Mouse (Mus musculus): ENCODE results near the gene Tmem184a. TPM values are rescaled to one million over a fixed set of nuclear protein-coding genes. Genes with fewer than 3 reads are reported as not detected.
A peak's percentile ranks its signal among the peaks of the same experiment; 100 is the strongest.

Gene Tmem184a
- total RNA-seq, 2 experiments from 2014 or later: 0.43 TPM; not detected in 1

- DNase-seq (ENCODE audit: extremely low spot score in 1 of 2, low spot score in 2 of 2): peak; percentile 40 to 87
- intact Hi-C loops (cut with DNase I): no loop called here
Observed at GRCm38 (mm10) chr5:139796900-139797299, 22.8 kb downstream of the Tmem184a start.

GRCm38 (mm10) chr5:139796001-139796620 is 23.6 kb downstream of the Tmem184a start:
- intact Hi-C loops (cut with DNase I): no loop called here
- no peak for DNase-seq (ENCODE audit: extremely low spot score in 1 of 2, low spot score in 2 of 2)

GRCm38 (mm10) chr5:139794938-139795337 is 24.8 kb downstream of the Tmem184a start:
- no peak for DNase-seq (ENCODE audit: extremely low spot score in 1 of 2, low spot score in 2 of 2)
- intact Hi-C loops (cut with DNase I): no loop called here

DNA sequence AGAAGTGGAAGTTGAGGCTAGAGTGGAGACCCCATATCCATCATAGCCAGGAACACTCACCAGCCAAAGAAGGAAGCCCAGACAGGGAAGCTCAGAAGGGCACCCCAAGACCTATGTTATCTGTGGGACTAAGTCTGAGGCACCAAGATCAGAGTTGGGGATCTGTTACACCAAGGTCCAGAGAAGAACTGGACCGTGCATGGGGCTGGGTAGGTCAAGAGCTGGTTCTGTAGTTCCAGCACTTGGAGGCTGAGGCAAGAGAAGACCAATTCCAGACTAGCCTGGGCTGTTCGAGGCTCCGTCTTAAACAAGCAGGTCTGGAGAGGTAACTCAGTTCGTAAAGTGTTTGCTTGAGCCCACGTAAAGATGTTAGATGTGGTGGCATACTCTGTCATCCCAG is 25.6 kb downstream of the Tmem184a start:
- intact Hi-C loops (cut with DNase I): no loop called here
- DNase-seq (ENCODE audit: extremely low spot score in 1 of 2, low spot score in 2 of 2): no peak

- intact Hi-C loops (cut with DNase I): no loop called here
- DNase-seq (ENCODE audit: extremely low spot score in 1 of 2, low spot score in 2 of 2): no peak
Observed at GRCm38 (mm10) chr5:139793338-139794089, 26.2 kb downstream of the Tmem184a start.

GRCm38 (mm10) chr5:139792966-139793337 is 26.8 kb downstream of the Tmem184a start:
- no peak for DNase-seq (ENCODE audit: extremely low spot score in 1 of 2, low spot score in 2 of 2)
- intact Hi-C loops (cut with DNase I): no loop called here

GRCm38 (mm10) chr5:139792159-139792775 is 27.4 kb downstream of the Tmem184a start:
- no peak for DNase-seq (ENCODE audit: extremely low spot score in 1 of 2, low spot score in 2 of 2)
- intact Hi-C loops (cut with DNase I): no loop called here

DNA sequence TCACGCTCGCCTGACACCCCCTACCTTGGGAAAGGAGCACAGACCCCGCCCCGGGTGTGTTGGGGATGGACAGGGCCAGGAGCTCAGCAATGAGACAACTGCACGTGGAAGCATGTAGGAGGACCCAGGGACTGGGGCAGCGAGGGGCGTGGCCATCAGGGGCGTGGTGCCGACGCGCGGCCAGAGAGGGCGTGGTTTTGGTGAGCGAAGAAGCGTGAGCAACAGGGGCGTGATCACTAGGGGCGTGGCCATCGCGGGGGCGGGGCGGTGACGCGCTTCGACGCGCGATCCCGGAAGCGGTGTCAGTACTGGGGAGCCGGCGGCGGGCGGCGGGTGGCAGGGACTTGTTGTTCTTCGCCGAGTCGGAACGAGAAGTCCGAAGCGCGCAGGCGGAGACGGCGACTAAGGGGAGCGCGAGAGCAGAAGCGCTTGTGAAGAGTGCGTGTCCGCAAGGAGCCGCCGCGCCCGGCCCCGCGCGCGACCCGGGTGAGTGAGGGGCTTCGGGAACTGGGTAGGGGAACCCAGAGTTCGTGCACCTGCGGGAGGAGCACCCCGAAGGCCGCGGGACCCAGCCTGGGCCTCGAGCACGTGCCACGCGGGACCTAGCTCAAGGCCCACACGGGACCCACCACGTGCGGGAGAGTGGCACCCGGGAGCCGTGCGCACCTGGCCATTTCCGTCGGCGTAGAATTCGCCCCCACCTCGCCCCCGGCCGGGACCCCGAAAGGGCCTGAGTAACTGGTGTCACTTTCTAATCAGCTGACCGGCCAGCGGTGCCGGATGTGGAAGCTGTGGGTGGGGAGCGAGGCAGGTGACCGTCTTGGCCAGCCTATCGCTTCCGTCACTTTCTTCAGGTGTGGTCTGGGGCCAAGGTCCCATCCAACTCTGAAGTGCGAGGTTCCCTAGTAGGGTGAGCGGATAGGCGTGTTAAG is 28.2 kb downstream of the Tmem184a start, which contains the start of gene Mafk:
Mafk (plus strand) TSS at position 287 of the 932 bp plus-strand sequence.
- intact Hi-C loops (cut with DNase I): no loop called here
- DNase-seq (ENCODE audit: extremely low spot score in 1 of 2, low spot score in 2 of 2): peak; percentile 88 to 96

DNA sequence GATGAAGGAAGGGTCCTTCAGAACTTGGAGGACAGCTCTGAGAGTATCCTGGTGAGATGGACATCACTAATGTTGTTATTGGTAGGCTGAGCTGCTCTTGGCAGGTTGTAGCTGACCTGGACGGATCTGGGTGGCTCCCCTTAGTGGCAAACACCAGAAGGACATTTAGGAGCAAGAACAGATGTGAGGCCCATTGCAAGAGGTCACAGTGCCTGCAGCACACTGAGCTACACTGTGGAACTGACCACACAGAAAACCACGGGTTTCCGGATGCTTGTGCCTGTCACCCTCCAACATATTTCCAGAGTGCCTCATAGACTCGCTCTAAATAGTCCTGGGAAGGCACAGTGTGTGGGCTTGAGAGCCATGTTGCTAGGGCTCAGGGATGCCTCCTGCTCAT is 30.3 kb downstream of the Tmem184a start:
- intact Hi-C loops (cut with DNase I): no loop called here

GRCm38 (mm10) chr5:139781406-139781805 is 38.3 kb downstream of the Tmem184a start:
- no peak for DNase-seq (ENCODE audit: extremely low spot score in 1 of 2, low spot score in 2 of 2)
- intact Hi-C loops (cut with DNase I): no loop called here

More for the DNA sequence above, 30.3 kb downstream of the Tmem184a start:
- DNase-seq (ENCODE audit: extremely low spot score in 1 of 2, low spot score in 2 of 2): no peak

DNA sequence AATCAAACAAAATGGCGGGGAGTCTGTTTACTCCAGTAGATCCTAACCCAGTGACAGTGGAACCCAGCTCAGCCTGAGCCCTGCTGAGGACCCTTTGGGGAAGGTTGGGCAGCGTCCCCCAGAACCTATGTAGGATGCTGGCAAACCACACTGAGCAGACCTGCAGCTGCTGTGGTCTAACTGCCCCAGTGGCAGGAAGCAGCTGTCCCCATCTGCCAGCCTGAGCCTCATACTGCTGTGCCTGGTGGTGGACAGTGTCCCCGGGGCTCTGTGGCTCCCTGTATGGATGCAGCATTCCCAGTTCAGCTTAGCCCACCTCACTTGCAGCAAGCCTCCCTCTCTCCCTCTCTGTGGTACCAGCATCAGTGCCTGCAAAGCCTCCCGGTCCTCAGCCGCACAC is 42.8 kb downstream of the Tmem184a start:
- no peak for DNase-seq (ENCODE audit: extremely low spot score in 1 of 2, low spot score in 2 of 2)
- intact Hi-C loops (cut with DNase I): no loop called here

- intact Hi-C loops (cut with DNase I): no loop called here
Observed at GRCm38 (mm10) chr5:139775216-139775926, 44.3 kb downstream of the Tmem184a start, which contains the start of gene Ints1. Gene Ints1, minus strand, starts transcription at chr5:139775674.

DNA sequence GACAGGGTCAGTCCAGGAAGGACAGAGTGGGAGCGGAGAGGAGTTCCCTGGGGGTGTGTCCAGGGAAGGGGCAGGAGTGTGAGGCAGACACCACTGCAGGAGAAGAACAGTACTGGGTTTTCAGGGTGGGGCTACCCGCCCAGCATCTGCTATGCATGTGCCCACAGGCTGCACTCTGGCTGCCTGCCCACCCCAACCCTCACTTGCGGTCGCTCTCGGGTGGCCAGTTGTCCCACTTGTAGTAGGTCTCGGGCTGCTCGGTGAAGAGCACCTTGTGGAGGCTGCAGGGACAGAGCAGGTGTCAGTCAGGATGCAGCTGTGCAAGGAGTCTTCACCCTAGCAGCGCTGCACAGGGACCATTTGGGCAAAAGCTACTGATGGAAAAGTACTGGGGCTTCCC is 51.5 kb downstream of the Tmem184a start:
- peak in 1 of 2 experiments; percentile 41 for DNase-seq (ENCODE audit: extremely low spot score in 1 of 2, low spot score in 2 of 2)
- intact Hi-C loops (cut with DNase I): no loop called here

More at GRCm38 (mm10) chr5:139775216-139775926, 44.3 kb downstream of the Tmem184a start, which contains the start of gene Ints1:
- peak; percentile 96 for DNase-seq (ENCODE audit: extremely low spot score in 1 of 2, low spot score in 2 of 2)

DNA sequence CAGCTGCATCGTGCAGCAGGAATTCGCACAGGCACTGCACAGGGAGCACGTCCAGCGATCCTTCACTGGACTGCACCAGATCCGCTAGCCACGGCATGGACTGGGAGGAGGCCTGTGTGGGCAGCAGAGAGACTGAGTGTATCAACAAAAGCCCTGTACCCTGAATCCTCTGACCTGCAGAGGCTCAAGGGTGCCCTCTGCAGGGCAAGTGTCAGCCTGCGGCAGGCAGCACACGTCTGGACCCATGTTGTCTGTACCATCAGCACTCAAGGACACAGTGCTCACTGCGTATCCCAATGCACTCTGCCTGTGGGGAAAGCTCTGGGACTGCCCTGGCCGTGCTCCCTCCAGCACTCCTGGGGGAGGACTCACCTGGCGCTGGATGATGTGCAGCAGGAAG is 55.4 kb downstream of the Tmem184a start:
- intact Hi-C loops (cut with DNase I): no loop called here
- peak in 1 of 2 experiments; percentile 36 for DNase-seq (ENCODE audit: extremely low spot score in 1 of 2, low spot score in 2 of 2)

DNA sequence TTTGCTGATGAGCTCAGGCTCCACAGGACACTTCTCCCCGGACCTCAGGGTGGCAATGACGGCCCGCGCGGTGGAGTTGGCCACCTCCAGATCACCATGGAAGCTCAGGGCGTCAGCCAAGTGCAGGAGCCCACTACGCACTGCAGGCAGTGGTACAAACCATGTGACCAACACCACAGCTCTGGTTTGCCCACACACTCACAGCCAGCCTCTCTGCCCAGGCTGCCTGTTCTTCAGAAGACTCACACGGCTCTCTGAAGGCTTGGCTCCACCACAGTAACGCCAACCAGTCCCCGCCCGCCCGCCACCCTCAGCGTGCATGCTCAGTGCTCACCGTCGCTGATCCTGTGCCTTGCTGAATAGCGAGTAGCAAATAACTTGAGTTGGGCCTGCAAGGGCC is 61.6 kb downstream of the Tmem184a start:
- DNase-seq (ENCODE audit: extremely low spot score in 1 of 2, low spot score in 2 of 2): peak in 1 of 2 experiments; percentile 47
- intact Hi-C loops (cut with DNase I): no loop called here

- peak in 1 of 2 experiments; percentile 52 for DNase-seq (ENCODE audit: extremely low spot score in 1 of 2, low spot score in 2 of 2)
- intact Hi-C loops (cut with DNase I): no loop called here
Observed at GRCm38 (mm10) chr5:139756586-139756985, 63.1 kb downstream of the Tmem184a start.

GRCm38 (mm10) chr5:139756135-139756534 is 63.6 kb downstream of the Tmem184a start:
- DNase-seq (ENCODE audit: extremely low spot score in 1 of 2, low spot score in 2 of 2): peak in 1 of 2 experiments; percentile 26
- intact Hi-C loops (cut with DNase I): no loop called here

- intact Hi-C loops (cut with DNase I): no loop called here
- peak; percentile 34 to 78 for DNase-seq (ENCODE audit: extremely low spot score in 1 of 2, low spot score in 2 of 2)
Observed at GRCm38 (mm10) chr5:139754753-139755152, 65.0 kb downstream of the Tmem184a start.

Measured in left cerebral cortex, postnatal 10 days (tissue).